Mouse (Mus musculus) kidney, adult 2 months (tissue): ENCODE results near the gene Spatc1l.

Experiments used
- CTCF ChIP-seq: fragments of 200-500 bp; conservative IDR thresholded peaks from 2 replicates; pipeline ENCODE4 v1.5.1; 2011; ENCODE audit warnings: low read depth, mild to moderate bottlenecking, control low read depth, low read length, moderate library complexity, mixed read lengths; ENCODE audit not compliant: insufficient read depth, insufficient read length
- POLR2A ChIP-seq: fragments of 200-500 bp; IDR thresholded peaks from one replicate; pipeline ENCODE4 v1.6.1; 2011; ENCODE audit warnings: low read depth, low read length, control low read depth

DNA sequence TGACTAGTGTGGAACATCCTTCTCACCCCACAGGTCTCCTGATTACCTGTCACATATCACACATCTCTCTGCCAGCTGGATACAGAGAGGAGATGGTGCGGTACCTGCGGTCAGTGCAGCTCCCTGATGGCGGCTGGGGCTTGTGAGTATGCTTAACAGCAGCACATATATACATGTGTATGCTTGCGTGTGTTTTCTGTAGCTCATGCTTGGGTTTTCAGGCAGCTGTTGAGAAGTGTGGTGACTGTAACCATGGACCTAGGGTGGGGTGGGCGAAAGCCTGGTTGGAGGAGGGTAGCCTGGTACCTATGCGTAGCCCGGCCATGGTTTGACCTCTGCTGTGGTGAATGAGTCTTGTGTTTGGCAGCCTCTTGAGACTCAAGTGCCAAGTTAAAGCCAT lies 26.5 kb upstream of the Spatc1l start:
- TF ChIP-seq CTCF (no peak), POLR2A (no peak)
